Mouse (Mus musculus) lung, adult 2 months (tissue): ENCODE data around the gene Hacd3.

Experiments
- CTCF ChIP-seq: fragments of 200-500 bp; IDR thresholded peaks from 2 replicates; pipeline ENCODE4 v1.5.1; 2011; ENCODE audit warnings: mild to moderate bottlenecking, low read length, control low read depth; ENCODE audit not compliant: insufficient read depth
- POLR2A ChIP-seq: fragments of 200-500 bp; IDR thresholded peaks from 2 replicates; pipeline ENCODE4 v1.6.1; 2011; ENCODE audit warnings: low read depth, mild to moderate bottlenecking, control low read depth, low read length, borderline replicate concordance; ENCODE audit errors: extremely low read depth

GRCm38 (mm10) chr9:64980548-64980947 lies 40.9 kb downstream of the Hacd3 start:
- no peak for TF ChIP-seq CTCF
- TF ChIP-seq POLR2A = no peak
